Mouse (Mus musculus): ENCODE measurements around the gene Aldh1a1.

GRCm38 (mm10) chr19:20447807-20448206 is 44.7 kb upstream of the Aldh1a1 start:
- TF ChIP-seq POLR2A (IDR thresholded peaks at IDR 0.05; ENCODE audit: insufficient read length, low read depth) (no peak), POLR2AphosphoS2 (IDR thresholded peaks at IDR 0.05; ENCODE audit: insufficient read length, low read depth) (no peak), TCF12 (IDR thresholded peaks at IDR 0.05; ENCODE audit: insufficient read depth, poor library complexity, severe bottlenecking) (no peak), USF1 (IDR thresholded peaks at IDR 0.05; ENCODE audit: low read depth) (no peak), E2F4 (IDR thresholded peaks at IDR 0.05; ENCODE audit: insufficient read depth) (no peak), MAX (IDR thresholded peaks at IDR 0.05; ENCODE audit: low read depth) (no peak), SRF (IDR thresholded peaks at IDR 0.05; ENCODE audit: control insufficient read depth, insufficient read length, low read depth) (no peak), MYOG (IDR thresholded peaks at IDR 0.05; ENCODE audit: control insufficient read depth in 1 of 3, insufficient read depth in 1 of 3, insufficient read length in 2 of 3, low read depth in 2 of 3) (no peak)

All from myocyte (in vitro differentiated cells).